Mouse (Mus musculus) forebrain, embryonic 13.5 days (tissue): ENCODE measurements around the gene 1700012A03Rik. TPM values are rescaled to one million over a fixed set of nuclear protein-coding genes. Genes with fewer than 3 reads are reported as not detected.

Experiments
- ATAC-seq: fragments of 200-750 bp; cut with Nextera tagmentation; 2 replicates; pipeline ENCODE4 v1.8.0; 2017
- H3K27ac ChIP-seq: fragments of 300-500 bp; sonication (generic); 2 replicates; pipeline ENCODE4 v1.5.1; 2015; ENCODE audit warnings: inconsistent platforms, mild to moderate bottlenecking, moderate library complexity
- H3K27me3 ChIP-seq: fragments of 300-500 bp; sonication (generic); 2 replicates; pipeline ENCODE4 v1.6.1; 2015; ENCODE audit warnings: mild to moderate bottlenecking, inconsistent platforms
- H3K36me3 ChIP-seq: fragments of 300-500 bp; sonication (generic); 2 replicates; pipeline ENCODE4 v1.6.1; 2015; ENCODE audit warnings: mild to moderate bottlenecking, inconsistent platforms; ENCODE audit not compliant: poor library complexity, severe bottlenecking
- H3K4me1 ChIP-seq: fragments of 300-500 bp; sonication (generic); 2 replicates; pipeline ENCODE4 v1.6.1; 2015; ENCODE audit warnings: inconsistent platforms
- H3K4me2 ChIP-seq: fragments of 300-500 bp; sonication (generic); 2 replicates; pipeline ENCODE4 v1.6.1; 2015; ENCODE audit warnings: inconsistent platforms, mild to moderate bottlenecking, moderate library complexity
- H3K4me3 ChIP-seq: fragments of 300-500 bp; sonication (generic); 2 replicates; pipeline ENCODE4 v1.5.1; 2015; ENCODE audit warnings: mild to moderate bottlenecking, inconsistent platforms
- H3K9ac ChIP-seq: fragments of 300-500 bp; sonication (generic); 2 replicates; pipeline ENCODE4 v1.6.1; 2015; ENCODE audit warnings: mild to moderate bottlenecking, inconsistent platforms
- H3K9me3 ChIP-seq: fragments of 300-500 bp; sonication (generic); replicated peaks from 2 replicates; pipeline ENCODE4 v1.6.1; 2016; ENCODE audit warnings: inconsistent platforms
- WGBS: fragments of 180-500 bp; shearing (Covaris S2); methylation state at CpG from one replicate; pipeline ENCODE4 v1.1.7; 2015; 5-methylcytosine and 5-hydroxymethylcytosine counted together
- polyA plus RNA-seq: library from polyadenylated mRNA; unstranded; fragments of >200 nt; fragmentation: Nextera tagmentation; extraction: Ambion mirVana; gene quantifications from 2 replicates; pipeline ENCODE4 v1.2.1, GENCODE M21; 2015

Gene 1700012A03Rik
- polyA plus RNA-seq, 1 experiment from 2014 or later: not detected

DNA sequence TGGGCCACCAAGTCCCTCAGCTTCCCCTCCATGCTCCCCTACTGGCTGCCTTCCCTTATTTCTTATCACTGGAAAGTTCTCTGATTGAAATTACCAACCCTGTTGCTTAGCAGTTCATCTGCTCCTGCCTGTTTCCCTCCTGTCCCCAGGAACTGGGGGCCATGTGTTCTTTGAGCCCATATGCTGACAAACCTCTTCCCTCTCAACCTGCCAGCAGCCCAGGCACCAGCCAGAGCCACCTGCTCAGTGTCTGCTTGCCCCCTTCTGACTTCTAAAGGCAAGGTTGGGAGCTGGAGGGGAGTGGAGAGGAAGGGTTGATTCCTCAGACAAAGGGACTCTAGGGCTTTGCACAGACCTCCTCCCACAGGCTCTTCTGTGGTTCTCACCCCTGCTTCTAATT, 4.7 kb upstream of the 1700012A03Rik start:
- no peaks in the 10 kb centered on the region for H3K27me3 ChIP-seq
- peaks cover 11% of the 10 kb centered on the region; the same call in 1 of the 2 replicates for H3K4me1 ChIP-seq
- no peak overlapping the region for H3K4me3 ChIP-seq
- no peak; the same call in 1 of the 2 replicates for ATAC-seq
- H3K27ac ChIP-seq: peak overlapping the region; percentile 63
- no peak overlapping the region for H3K9ac ChIP-seq
- no peaks in the 10 kb centered on the region for H3K9me3 ChIP-seq
- H3K36me3 ChIP-seq: no peaks in the 10 kb centered on the region
- no peak overlapping the region for H3K4me2 ChIP-seq

DNA sequence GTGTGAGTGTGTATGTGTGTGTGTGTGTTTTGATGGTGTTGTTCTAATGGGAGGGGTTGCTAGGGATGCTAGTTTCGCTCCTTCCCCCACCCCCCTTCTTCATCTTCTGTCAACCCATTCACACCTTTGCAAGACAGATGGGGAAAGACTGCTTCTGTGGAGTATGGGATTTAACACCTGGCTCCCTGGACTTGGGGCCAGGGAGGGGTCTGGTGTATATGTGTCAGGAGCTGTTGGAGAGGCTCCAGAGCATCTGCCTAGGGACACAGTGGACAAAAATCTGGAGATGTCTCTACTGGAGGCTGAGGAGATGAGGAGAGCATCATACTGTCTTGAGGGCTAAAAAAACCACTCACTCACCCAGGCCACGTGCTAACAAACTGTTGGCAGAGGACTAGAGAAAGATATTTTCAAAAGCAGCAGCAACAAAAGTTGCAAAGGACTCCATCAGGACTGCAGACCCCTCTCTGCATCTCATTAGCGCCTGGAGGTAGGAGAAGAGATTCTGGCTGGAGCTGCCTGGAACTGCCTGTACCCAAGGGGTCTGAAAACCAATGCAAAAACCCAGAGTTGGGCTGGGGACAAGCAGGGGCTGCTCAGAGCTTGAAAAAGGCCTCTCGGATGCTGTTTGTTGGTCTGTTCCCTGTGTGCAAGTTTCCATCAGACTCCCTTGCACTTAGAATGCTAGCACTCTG, 643 bp upstream of the 1700012A03Rik start:
- Histone ChIP-seq H3K9me3 (no peaks in the 10 kb centered on the region), H3K36me3 (no peaks in the 10 kb centered on the region), H3K27ac (peak overlapping the region; percentile 54), H3K4me3 (no peak overlapping the region), H3K4me2 (no peak overlapping the region), H3K27me3 (no peaks in the 10 kb centered on the region), H3K9ac (no peak overlapping the region), H3K4me1 (peaks cover 17% of the 10 kb centered on the region)
- peak; percentile 75 for ATAC-seq
- 69% methylated on average over 4 of the region's 4 CpGs for WGBS

DNA sequence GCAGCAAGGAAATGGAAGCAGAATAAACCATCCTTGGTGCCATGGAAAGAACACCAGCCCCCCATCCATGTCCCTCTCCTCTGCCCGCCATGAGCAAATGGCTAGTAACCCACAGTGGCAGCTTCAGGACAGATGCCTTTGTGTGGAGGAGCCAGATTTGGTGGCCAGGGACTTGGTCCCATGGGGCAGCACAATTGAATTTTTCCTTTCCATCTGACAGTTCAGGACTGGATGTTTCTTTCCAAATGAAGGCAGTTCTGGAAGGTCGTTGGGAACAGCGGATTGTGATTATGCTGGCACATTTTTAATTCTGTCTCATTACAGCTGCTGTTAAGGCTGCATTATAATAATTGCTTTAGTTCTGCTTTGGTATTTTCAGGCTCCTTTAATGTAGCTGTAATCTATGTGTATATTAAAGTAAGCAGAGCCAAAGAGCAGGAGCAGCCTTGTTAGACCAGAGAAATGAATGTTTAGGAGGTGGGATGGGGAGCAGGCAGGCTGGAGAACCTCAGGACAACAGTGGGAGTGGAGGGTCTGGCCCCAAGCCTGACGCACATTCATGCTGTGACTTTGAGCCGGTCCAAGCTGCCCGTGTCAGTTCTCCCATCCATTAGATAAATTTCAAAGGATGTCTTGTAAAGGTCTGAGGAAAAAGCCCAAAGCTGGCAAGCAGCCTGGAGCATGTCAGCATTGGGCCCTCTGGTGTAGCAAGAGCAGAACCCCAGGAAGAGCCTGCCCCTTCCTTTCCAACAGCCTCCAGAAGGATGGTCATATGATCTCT, 2.3 kb downstream of the 1700012A03Rik start:
- H3K27ac ChIP-seq: no peak overlapping the region; the same call in 1 of the 2 replicates
- no peaks in the 10 kb centered on the region for H3K27me3 ChIP-seq
- 75% methylated on average over 6 of the region's 6 CpGs for WGBS
- H3K4me3 ChIP-seq: no peak overlapping the region
- H3K36me3 ChIP-seq: no peaks in the 10 kb centered on the region
- H3K4me1 ChIP-seq: peaks cover 16% of the 10 kb centered on the region
- no peaks in the 10 kb centered on the region for H3K9me3 ChIP-seq
- ATAC-seq: no peak
- no peak overlapping the region for H3K4me2 ChIP-seq
- H3K9ac ChIP-seq: no peak overlapping the region

DNA sequence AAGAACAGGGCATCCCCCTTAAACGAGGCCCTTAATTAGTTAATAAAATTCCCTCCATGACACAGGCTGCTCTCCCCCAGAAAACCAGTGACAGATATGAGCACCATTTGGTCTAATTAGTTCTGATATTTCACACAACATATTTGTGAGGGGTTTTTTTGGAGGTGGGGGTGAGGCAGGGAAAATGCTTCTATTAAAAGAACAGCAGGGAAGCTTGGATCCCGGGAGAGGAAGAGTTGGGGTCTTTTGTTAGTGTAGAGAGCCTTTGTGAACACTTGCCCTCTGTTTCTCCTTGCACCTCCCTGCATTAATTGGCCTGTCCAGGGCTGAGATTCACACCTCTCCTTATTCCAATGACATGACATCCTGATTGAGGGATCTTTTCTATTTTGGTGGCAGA, 6.5 kb downstream of the 1700012A03Rik start:
- 4% methylated on average over 2 of the region's 2 CpGs for WGBS
- ATAC-seq: peak; percentile 80
- H3K27ac ChIP-seq: peak overlapping the region; percentile 45
- no peak overlapping the region for H3K4me3 ChIP-seq
- H3K4me2 ChIP-seq: no peak overlapping the region
- no peaks in the 10 kb centered on the region for H3K36me3 ChIP-seq
- H3K4me1 ChIP-seq: peaks cover 9% of the 10 kb centered on the region
- H3K9ac ChIP-seq: no peak overlapping the region
- H3K27me3 ChIP-seq: no peaks in the 10 kb centered on the region
- H3K9me3 ChIP-seq: no peaks in the 10 kb centered on the region

DNA sequence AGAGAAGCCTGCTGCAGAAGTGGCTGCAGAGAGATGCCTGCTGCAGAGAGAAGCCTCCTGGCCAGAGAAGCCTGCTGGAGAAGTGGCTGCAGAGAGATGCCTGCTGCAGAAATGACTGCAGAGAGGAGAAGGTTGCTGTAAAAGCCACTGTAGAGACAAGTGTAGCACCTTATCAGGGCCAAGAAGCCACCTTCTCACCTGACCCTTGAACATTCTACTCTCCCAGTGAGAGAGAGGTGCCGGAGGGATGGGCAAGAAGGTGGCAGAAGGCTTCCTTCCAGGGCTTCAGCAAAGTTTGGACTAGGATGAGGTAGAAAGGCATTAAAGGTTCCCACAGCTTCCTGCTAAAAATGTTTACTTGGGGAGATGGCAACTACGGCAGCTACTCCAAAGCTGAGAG, 8.5 kb downstream of the 1700012A03Rik start:
- no peak overlapping the region for H3K4me3 ChIP-seq
- H3K9me3 ChIP-seq: no peaks in the 10 kb centered on the region
- H3K27me3 ChIP-seq: no peaks in the 10 kb centered on the region
- H3K9ac ChIP-seq: no peak overlapping the region
- H3K4me2 ChIP-seq: no peak overlapping the region
- no peaks in the 10 kb centered on the region for H3K36me3 ChIP-seq
- peaks cover 16% of the 10 kb centered on the region for H3K4me1 ChIP-seq
- no peak overlapping the region for H3K27ac ChIP-seq
- ATAC-seq: no peak
- 93% methylated on average over 2 of the region's 2 CpGs for whole genome bisulfite sequencing

DNA sequence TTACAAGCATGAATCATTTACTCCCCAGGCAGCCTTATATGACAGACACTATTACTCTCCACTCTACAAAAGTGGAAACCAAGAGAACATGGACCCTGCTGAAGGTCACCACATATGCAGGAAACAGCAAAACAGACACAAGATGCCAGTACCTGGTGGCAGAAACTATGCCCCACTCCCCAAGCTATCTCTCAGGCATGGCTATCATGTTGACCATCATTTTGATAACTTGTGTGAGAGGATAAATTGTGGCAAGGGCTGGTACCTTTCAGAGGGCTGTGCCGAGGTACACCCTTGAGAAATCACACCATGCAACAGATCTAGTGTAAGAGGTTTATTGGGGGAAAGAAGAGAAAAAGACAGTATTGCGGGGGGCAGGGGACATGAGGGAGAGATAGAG, 10.6 kb downstream of the 1700012A03Rik start:
- no peak overlapping the region for H3K27ac ChIP-seq
- H3K9ac ChIP-seq: no peak overlapping the region
- no peaks in the 10 kb centered on the region for H3K9me3 ChIP-seq
- WGBS: 90% methylated on average over 2 of the region's 2 CpGs
- no peaks in the 10 kb centered on the region for H3K36me3 ChIP-seq
- peaks cover 16% of the 10 kb centered on the region for H3K4me1 ChIP-seq
- no peak for ATAC-seq
- no peak overlapping the region for H3K4me2 ChIP-seq
- no peak overlapping the region for H3K4me3 ChIP-seq
- no peaks in the 10 kb centered on the region for H3K27me3 ChIP-seq

DNA sequence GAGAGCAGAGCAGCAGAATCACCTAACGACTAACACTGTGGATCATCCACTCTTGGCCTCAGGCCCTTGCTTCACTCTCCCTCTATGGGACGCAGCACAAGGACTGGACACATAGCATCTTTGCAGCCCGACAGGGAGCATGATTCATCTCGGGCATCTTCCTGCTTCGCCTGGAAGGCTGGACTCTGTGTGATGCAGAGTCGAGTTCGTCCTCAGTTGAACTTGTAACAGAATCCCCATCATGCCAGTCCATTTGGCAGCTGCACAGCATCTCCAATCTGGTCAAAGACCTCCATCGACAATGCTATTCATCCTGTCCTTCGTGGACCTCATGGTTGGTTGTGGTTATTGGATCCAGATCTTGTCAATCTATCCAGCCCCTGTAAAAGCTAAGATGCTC, 11.2 kb downstream of the 1700012A03Rik start:
- no peaks in the 10 kb centered on the region for H3K9me3 ChIP-seq
- no peak overlapping the region for H3K4me3 ChIP-seq
- no peaks in the 10 kb centered on the region for H3K27me3 ChIP-seq
- no peak overlapping the region for H3K4me2 ChIP-seq
- 87% methylated on average over 9 of the region's 9 CpGs for WGBS
- no peak overlapping the region for H3K9ac ChIP-seq
- no peak for ATAC-seq
- no peaks in the 10 kb centered on the region for H3K36me3 ChIP-seq
- peaks cover 13% of the 10 kb centered on the region for H3K4me1 ChIP-seq
- no peak overlapping the region for H3K27ac ChIP-seq

DNA sequence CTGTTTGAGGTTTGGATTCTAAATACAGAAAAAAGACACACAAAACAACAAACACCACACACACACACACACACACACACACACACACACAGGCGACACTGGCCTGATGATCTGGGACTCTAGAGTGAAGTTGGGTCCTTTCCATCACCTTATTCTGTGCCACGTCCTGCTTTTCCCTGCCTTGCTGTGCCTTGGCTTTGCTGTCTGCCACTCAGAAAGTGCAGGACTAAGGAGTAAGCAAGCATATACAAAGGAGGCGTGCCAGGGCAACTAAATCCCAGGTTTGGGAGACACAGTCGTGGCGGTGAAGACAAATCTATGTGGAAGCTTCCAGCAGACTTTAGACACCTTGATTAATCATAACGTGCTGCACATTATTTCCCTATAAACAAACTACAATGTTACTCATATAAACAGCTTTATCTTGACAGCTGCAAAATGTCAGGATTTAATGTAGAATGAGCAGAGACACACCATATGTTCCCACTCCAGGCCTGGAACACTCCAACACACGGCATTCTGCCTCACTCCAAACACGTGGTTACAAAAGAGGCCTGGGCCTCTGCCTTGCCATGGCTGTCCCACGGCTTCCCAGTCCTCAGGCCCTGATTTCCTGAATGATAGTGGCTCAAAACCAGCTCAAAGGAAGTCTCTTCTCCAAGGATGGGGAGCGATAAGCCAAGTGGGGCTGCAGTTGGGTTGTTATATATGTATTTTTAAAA, 15.9 kb downstream of the 1700012A03Rik start:
- peaks cover 12% of the 10 kb centered on the region for H3K4me1 ChIP-seq
- H3K4me2 ChIP-seq: no peak overlapping the region
- H3K27ac ChIP-seq: peak overlapping the region; percentile 35; the same call in 1 of the 2 replicates
- peak; percentile 70; the same call in 1 of the 2 replicates for ATAC-seq
- no peaks in the 10 kb centered on the region for H3K36me3 ChIP-seq
- H3K9ac ChIP-seq: no peak overlapping the region
- no peak overlapping the region for H3K4me3 ChIP-seq
- H3K27me3 ChIP-seq: no peaks in the 10 kb centered on the region
- no peaks in the 10 kb centered on the region for H3K9me3 ChIP-seq
- WGBS: 82% methylated on average over 10 of the region's 10 CpGs

DNA sequence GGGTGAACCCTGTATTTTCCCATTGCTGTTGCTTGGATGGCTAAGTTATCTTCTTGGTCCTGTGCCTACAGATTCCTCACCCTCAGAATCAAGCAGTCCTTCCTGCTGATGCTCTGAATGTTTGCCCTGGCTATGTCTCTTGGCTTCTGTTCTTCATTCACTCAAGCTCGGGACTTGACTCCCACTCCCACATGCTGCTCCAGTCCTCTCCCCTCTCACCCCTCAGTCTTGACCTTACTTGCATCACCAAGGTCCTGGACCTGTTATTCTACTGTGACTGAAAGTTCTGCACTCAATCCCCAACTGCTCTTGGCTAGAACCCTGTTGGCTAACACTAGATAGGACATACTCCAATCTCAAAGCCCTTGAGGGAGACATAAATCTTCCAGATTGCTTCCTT, 22.1 kb downstream of the 1700012A03Rik start:
- no peak for ATAC-seq
- Histone ChIP-seq H3K4me3 (no peak overlapping the region), H3K9me3 (no peaks in the 10 kb centered on the region), H3K27me3 (no peaks in the 10 kb centered on the region), H3K4me1 (no peaks in the 10 kb centered on the region), H3K4me2 (no peak overlapping the region), H3K9ac (no peak overlapping the region), H3K27ac (no peak overlapping the region), H3K36me3 (no peaks in the 10 kb centered on the region)
- WGBS: 79% methylated on average over 1 of the region's 1 CpGs

DNA sequence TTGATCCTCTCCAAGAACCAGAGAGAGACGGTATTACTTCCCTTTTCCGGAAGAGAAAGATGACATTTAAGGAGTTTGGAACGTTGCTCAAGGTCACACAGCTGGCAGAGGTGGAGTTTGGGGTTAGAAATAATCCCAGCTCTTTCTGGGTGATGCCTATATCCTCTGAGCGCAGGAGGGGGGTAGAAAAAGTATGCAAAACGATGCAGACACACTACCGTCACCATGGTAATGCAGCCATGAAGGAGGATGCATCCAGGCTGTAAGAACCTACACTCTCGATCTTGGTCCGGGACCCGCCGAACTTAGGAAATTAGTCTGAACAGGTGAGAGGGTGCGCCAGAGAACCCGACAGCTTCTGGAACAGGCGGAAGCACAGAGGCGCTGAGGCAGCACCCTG, 43.3 kb downstream of the 1700012A03Rik start:
- Histone ChIP-seq H3K9ac (no peak overlapping the region), H3K36me3 (no peaks in the 10 kb centered on the region), H3K4me2 (no peak overlapping the region), H3K9me3 (0 out of 2 replicates have a peak, but pooled peaks cover 4% of the 10 kb centered on the region), H3K4me1 (no peaks in the 10 kb centered on the region), H3K27me3 (no peaks in the 10 kb centered on the region), H3K4me3 (no peak overlapping the region), H3K27ac (no peak overlapping the region)
- ATAC-seq: no peak
- WGBS: 91% methylated on average over 11 of the region's 14 CpGs

DNA sequence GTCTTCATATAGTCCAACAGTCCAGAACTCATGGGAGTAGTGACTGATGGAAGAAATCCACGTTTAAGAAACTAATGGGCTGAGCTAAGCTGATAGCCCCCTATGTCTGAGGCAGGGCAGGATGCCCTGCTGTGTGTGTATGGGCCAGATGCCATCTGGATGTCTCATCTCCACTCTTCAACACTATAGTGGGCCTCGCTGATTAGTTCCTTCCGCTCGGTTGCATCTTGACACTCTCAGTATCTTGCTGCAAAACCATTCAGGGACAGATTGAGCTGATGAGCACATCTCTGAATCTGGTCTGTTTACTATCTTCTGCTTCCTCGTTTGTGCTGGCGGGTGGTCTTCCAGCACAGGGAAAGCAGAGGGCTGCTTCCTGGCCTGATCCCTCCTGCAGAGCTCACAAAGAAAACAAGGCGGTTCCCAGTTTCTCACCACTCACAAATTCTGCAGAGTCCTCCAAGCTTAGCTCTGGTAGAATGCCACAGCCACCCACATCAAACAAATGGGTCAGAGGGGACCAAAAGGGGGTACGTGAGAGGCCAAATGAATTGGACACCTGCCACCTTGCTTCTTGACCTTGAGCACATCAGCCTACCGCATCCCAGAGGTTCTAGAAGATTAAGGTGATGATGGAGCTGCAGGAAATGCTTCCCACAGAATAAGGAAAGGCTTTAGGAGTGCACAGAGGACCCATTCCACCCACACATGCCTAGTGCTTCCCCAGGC, 55.7 kb downstream of the 1700012A03Rik start:
- Histone ChIP-seq H3K36me3 (no peaks in the 10 kb centered on the region), H3K27me3 (no peaks in the 10 kb centered on the region), H3K4me1 (peaks cover 9% of the 10 kb centered on the region; the same call in 1 of the 2 replicates), H3K27ac (peak overlapping the region; percentile 36; the same call in 1 of the 2 replicates), H3K4me2 (no peak overlapping the region), H3K4me3 (no peak overlapping the region), H3K9ac (no peak overlapping the region), H3K9me3 (no peaks in the 10 kb centered on the region)
- WGBS: 44% methylated on average over 9 of the region's 9 CpGs
- ATAC-seq: 0 out of 2 replicates have a peak, but pooled peaks have one; percentile 41
